Mouse (Mus musculus): ENCODE data around the gene Stox2. TPM values are rescaled to one million over a fixed set of nuclear protein-coding genes. Genes with fewer than 3 reads are reported as not detected.

Gene Stox2
- total RNA-seq, 2 experiments from 2014 or later = 12.6 to 13.4 TPM

- DNase-seq (ENCODE audit: low spot score in 2 of 2) = no peak
Observed at GRCm38 (mm10) chr8:47244202-47244601, 202.0 kb downstream of the Stox2 start.

GRCm38 (mm10) chr8:47243631-47244030, 202.5 kb downstream of the Stox2 start:
- no peak for DNase-seq (ENCODE audit: low spot score in 2 of 2)

- no peak for DNase-seq (ENCODE audit: low spot score in 2 of 2)
Observed at GRCm38 (mm10) chr8:47243016-47243630, 203.0 kb downstream of the Stox2 start.

GRCm38 (mm10) chr8:47242207-47243004, 203.8 kb downstream of the Stox2 start:
- DNase-seq (ENCODE audit: low spot score in 2 of 2) = peak in 1 of 2 experiments; percentile 34

- no peak for DNase-seq (ENCODE audit: low spot score in 2 of 2)
Observed at GRCm38 (mm10) chr8:47241421-47242078, 204.6 kb downstream of the Stox2 start.

- no peak for DNase-seq (ENCODE audit: low spot score in 2 of 2)
Observed at GRCm38 (mm10) chr8:47240871-47241270, 205.3 kb downstream of the Stox2 start.

GRCm38 (mm10) chr8:47240266-47240665, 205.9 kb downstream of the Stox2 start:
- DNase-seq (ENCODE audit: low spot score in 2 of 2) = no peak

GRCm38 (mm10) chr8:47232081-47232480, 214.1 kb downstream of the Stox2 start:
- DNase-seq (ENCODE audit: low spot score in 2 of 2) = no peak

GRCm38 (mm10) chr8:47230057-47230456, 216.1 kb downstream of the Stox2 start:
- DNase-seq (ENCODE audit: low spot score in 2 of 2) = no peak

GRCm38 (mm10) chr8:47221851-47222250, 224.3 kb downstream of the Stox2 start:
- DNase-seq (ENCODE audit: low spot score in 2 of 2) = no peak

- DNase-seq (ENCODE audit: low spot score in 2 of 2) = no peak
Observed at GRCm38 (mm10) chr8:47221191-47221590, 225.0 kb downstream of the Stox2 start.

GRCm38 (mm10) chr8:47220390-47220789, 225.8 kb downstream of the Stox2 start:
- no peak for DNase-seq (ENCODE audit: low spot score in 2 of 2)

GRCm38 (mm10) chr8:47218536-47218935, 227.6 kb downstream of the Stox2 start:
- DNase-seq (ENCODE audit: low spot score in 2 of 2) = no peak

- no peak for DNase-seq (ENCODE audit: low spot score in 2 of 2)
Observed at GRCm38 (mm10) chr8:47218021-47218420, 228.1 kb downstream of the Stox2 start.

GRCm38 (mm10) chr8:47212124-47212523, 234.0 kb downstream of the Stox2 start:
- DNase-seq (ENCODE audit: low spot score in 2 of 2) = no peak

GRCm38 (mm10) chr8:47211226-47211625, 234.9 kb downstream of the Stox2 start:
- no peak for DNase-seq (ENCODE audit: low spot score in 2 of 2)

- no peak for DNase-seq (ENCODE audit: low spot score in 2 of 2)
Observed at GRCm38 (mm10) chr8:47208246-47208645, 237.9 kb downstream of the Stox2 start.

GRCm38 (mm10) chr8:47206640-47207237, 239.4 kb downstream of the Stox2 start:
- no peak for DNase-seq (ENCODE audit: low spot score in 2 of 2)

- DNase-seq (ENCODE audit: low spot score in 2 of 2) = no peak
Observed at GRCm38 (mm10) chr8:47205472-47205871, 240.7 kb downstream of the Stox2 start.

GRCm38 (mm10) chr8:47196391-47196790, 249.8 kb downstream of the Stox2 start:
- DNase-seq (ENCODE audit: low spot score in 2 of 2) = no peak

- DNase-seq (ENCODE audit: low spot score in 2 of 2) = no peak
Observed at GRCm38 (mm10) chr8:47193321-47193996, 252.7 kb downstream of the Stox2 start.

Measured in adrenal gland, adult 18-20 months (tissue).